Mouse (Mus musculus): ENCODE measurements around the gene Sv2a. TPM values are rescaled to one million over a fixed set of nuclear protein-coding genes. Genes with fewer than 3 reads are reported as not detected.
"Not testable (repeated sequence)": the region's sequence is repeated elsewhere in the genome, so short reads cannot be mapped to it uniquely, and the experiment has no call there.

Gene Sv2a
- polyA plus RNA-seq, 2 experiments, result 0.10 to 0.48 TPM

DNA sequence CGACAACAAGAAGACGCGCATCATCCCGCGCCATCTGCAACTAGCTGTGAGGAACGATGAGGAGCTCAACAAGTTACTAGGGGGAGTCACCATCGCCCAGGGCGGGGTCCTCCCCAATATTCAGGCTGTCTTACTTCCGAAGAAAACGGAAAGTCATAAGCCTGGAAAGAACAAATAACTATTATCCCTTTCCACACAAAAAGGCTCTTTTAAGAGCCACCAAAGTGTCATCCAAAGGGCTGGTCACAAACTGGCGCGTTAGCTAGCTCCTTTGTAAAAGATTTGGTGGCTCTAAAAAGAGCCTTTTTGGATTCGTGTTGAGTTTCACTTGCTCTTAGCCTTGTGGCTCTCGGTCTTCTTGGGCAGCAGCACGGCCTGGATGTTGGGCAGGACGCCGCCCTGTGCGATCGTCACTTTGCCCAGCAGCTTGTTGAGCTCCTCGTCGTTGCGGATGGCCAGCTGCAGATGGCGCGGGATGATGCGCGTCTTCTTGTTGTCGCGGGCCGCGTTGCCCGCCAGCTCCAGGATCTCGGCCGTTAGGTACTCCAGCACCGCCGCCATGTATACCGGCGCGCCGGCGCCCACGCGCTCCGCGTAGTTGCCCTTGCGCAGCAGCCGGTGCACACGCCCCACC, 39.3 kb downstream of the Sv2a start:
- WGBS (ENCODE audit: insufficient replicate concordance), result under 1% methylated on average over 29 of the region's 47 CpGs

DNA sequence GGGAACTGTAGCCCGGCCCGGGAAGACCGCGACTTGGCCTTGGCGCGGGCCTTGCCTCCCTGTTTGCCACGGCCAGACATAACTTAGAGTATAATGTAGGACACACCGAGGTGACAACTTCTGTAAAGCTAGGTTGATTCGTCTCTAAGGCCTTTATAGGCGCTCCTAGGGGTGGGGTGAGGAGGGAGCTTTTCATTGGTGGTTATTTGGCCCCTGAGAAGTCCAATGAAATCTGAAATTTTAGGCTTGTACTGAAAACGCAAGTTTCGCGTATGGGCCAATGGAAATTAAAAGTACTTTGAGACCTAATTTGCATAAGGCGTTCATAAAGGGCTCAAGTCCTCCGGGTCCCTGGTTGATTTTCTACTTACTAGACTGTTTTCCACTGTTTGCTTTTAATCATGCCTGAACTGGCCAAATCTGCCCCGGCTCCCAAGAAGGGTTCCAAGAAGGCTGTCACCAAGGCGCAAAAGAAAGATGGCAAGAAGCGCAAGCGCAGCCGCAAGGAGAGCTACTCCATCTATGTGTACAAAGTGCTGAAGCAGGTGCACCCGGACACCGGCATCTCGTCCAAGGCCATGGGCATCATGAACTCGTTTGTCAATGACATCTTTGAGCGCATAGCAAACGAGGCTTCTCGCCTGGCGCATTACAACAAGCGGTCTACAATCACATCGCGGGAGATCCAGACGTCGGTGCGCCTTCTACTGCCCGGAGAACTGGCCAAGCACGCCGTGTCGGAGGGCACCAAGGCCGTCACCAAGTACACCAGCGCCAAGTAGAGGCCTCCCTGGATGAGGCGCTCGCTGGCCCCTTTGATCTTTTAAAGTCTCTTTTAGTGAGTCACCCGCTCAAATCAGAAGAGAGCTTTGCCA, 40.1 kb downstream of the Sv2a start, which contains the start of the genes Hist2h2ac and Hist2h2be:
Gene Hist2h2ac, minus strand, starts transcription at position 116 of the 875 bp plus-strand sequence.
Gene Hist2h2be, plus strand, starts transcription at position 355 of the 875 bp plus-strand sequence.
- Histone ChIP-seq H3K36me3 (replicated peaks; ENCODE audit: control insufficient read depth, insufficient read depth, low read depth) (no peaks in the 10 kb centered on the region), H3K27me3 (ENCODE audit: control insufficient read depth, insufficient read depth, low read length) (no peaks in the 10 kb centered on the region), H3K4me3 (ENCODE audit: insufficient read depth in 1 of 2, low read depth in 2 of 2, low read length in 2 of 2) (peak within 1 kb of the TSS; percentile 73 to 79), H3K9me3 (ENCODE audit: control insufficient read depth, low read length) (no peaks in the 10 kb centered on the region), H3K4me2 (ENCODE audit: low read depth) (peak within 1 kb of the TSS; percentile 81), H3K4me1 (replicated peaks; ENCODE audit: control insufficient read depth in 2 of 2, insufficient read depth in 2 of 2, low read length in 1 of 2) (peaks cover 37 to 48% of the 10 kb centered on the region in 2 experiments), H3K27ac (peak within 1 kb of the TSS; percentile 100), H3K9ac (replicated peaks) (peak within 1 kb of the TSS; percentile 99)
- DNase-seq (ENCODE audit: low read depth in 3 of 3, low spot score in 3 of 3) (peak; percentile 94 to 98 (median 95)), ATAC-seq (ENCODE audit: insufficient read depth) (peak; percentile 87)
- WGBS (ENCODE audit: insufficient replicate concordance), result under 1% methylated on average over 43 of the region's 43 CpGs
- TF ChIP-seq EP300 (IDR thresholded peaks at IDR 0.05; ENCODE audit: low read depth) (peak; percentile 57), CTCF (IDR thresholded peaks at IDR 0.05; ENCODE audit: low read depth) (no peak)

More for the DNA sequence above, 39.3 kb downstream of the Sv2a start:
- DNase-seq (ENCODE audit: low read depth in 3 of 3, low spot score in 3 of 3) (peak in 1 of 3 experiments; percentile 66), ATAC-seq (ENCODE audit: insufficient read depth) (peak; percentile 29; the same call in 1 of the 2 replicates)
- H3K4me3 ChIP-seq (ENCODE audit: insufficient read depth in 1 of 2, low read depth in 2 of 2, low read length in 2 of 2), result peak overlapping the region; percentile 65 to 73
- not testable (repeated sequence) for H3K9me3 ChIP-seq (ENCODE audit: control insufficient read depth, low read length); H3K36me3 ChIP-seq (replicated peaks; ENCODE audit: control insufficient read depth, insufficient read depth, low read depth); H3K27me3 ChIP-seq (ENCODE audit: control insufficient read depth, insufficient read depth, low read length)
- H3K4me1 ChIP-seq (replicated peaks; ENCODE audit: control insufficient read depth in 2 of 2, insufficient read depth in 2 of 2, low read length in 1 of 2), result peaks cover 30 to 40% of the 10 kb centered on the region in 2 experiments
- H3K27ac ChIP-seq, result peak overlapping the region; percentile 100
- 0 out of 2 replicates have a peak, but pooled peaks have one; percentile 13 for TF ChIP-seq EP300 (IDR thresholded peaks at IDR 0.05; ENCODE audit: low read depth)
- H3K4me2 ChIP-seq (ENCODE audit: low read depth), result peak overlapping the region; percentile 81
- peak overlapping the region; percentile 99 for H3K9ac ChIP-seq (replicated peaks)

DNA sequence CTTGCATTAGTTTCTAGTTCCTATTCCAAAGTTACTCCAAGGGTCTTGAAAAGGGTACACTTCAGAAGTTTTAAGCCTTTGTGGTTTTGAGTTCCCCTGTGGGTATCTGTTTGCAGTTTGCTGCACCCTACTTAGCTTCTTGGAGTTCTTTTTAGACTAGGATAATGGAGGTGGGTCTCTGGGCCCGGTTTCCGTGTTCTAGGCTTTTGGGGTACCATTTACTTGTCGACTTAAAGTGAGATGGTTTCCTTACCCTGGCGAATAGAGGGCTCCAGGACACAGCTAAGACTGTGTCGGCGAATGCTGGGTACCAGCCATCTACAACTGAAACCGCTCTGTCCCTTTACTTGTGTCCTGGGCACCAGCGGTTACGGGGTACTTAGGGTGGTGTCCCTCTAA, 40.7 kb downstream of the Sv2a start:
- H3K27me3 ChIP-seq (ENCODE audit: control insufficient read depth, insufficient read depth, low read length), result no peaks in the 10 kb centered on the region

DNA sequence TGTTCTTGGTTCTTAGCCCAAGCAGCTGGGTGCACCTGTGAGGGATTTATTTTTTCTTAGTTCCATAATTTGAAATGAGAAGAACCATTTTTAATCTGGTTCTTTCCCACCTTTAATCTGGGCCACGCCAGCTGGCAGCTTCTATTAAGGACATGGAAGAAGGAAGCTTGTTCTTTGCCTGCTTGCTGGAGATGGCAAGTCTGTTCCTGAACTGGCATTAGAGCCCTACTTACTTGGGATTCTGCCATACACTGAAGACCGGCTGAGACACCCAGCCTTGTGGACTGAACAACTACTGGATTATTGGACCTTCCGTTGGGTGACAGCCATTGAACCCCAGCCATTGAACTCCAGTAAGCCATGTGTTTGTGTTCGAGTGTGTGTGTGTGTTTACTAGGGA, 41.8 kb downstream of the Sv2a start:
- H3K4me1 ChIP-seq (replicated peaks; ENCODE audit: control insufficient read depth in 2 of 2, insufficient read depth in 2 of 2, low read length in 1 of 2), result peaks cover 41 to 54% of the 10 kb centered on the region in 2 experiments
- no peaks in the 10 kb centered on the region for H3K9me3 ChIP-seq (ENCODE audit: control insufficient read depth, low read length)
- H3K36me3 ChIP-seq (replicated peaks; ENCODE audit: control insufficient read depth, insufficient read depth, low read depth), result no peaks in the 10 kb centered on the region
- WGBS (ENCODE audit: insufficient replicate concordance), result 79% methylated on average over 4 of the region's 4 CpGs
- DNase-seq (ENCODE audit: low read depth in 3 of 3, low spot score in 3 of 3) (no peak), ATAC-seq (ENCODE audit: insufficient read depth) (no peak)
- TF ChIP-seq EP300 (IDR thresholded peaks at IDR 0.05; ENCODE audit: low read depth) (no peak), CTCF (IDR thresholded peaks at IDR 0.05; ENCODE audit: low read depth) (no peak)
- peak overlapping the region; percentile 99 for H3K9ac ChIP-seq (replicated peaks)
- H3K4me3 ChIP-seq (ENCODE audit: insufficient read depth in 1 of 2, low read depth in 2 of 2, low read length in 2 of 2), result peak overlapping the region; percentile 54 to 73
- H3K4me2 ChIP-seq (ENCODE audit: low read depth), result peak overlapping the region; percentile 81
- H3K27me3 ChIP-seq (ENCODE audit: control insufficient read depth, insufficient read depth, low read length), result no peaks in the 10 kb centered on the region
- H3K27ac ChIP-seq, result peak overlapping the region; percentile 100

More for the DNA sequence above, 40.7 kb downstream of the Sv2a start:
- no peak for TF ChIP-seq CTCF (IDR thresholded peaks at IDR 0.05; ENCODE audit: low read depth)
- 0 out of 2 replicates have a peak, but pooled peaks have one; percentile 10 for TF ChIP-seq EP300 (IDR thresholded peaks at IDR 0.05; ENCODE audit: low read depth)
- no peaks in the 10 kb centered on the region for H3K36me3 ChIP-seq (replicated peaks; ENCODE audit: control insufficient read depth, insufficient read depth, low read depth)
- H3K9me3 ChIP-seq (ENCODE audit: control insufficient read depth, low read length), result no peaks in the 10 kb centered on the region
- H3K9ac ChIP-seq (replicated peaks), result peak overlapping the region; percentile 99
- peaks cover 41 to 51% of the 10 kb centered on the region in 2 experiments for H3K4me1 ChIP-seq (replicated peaks; ENCODE audit: control insufficient read depth in 2 of 2, insufficient read depth in 2 of 2, low read length in 1 of 2)
- DNase-seq (ENCODE audit: low read depth in 3 of 3, low spot score in 3 of 3) (no peak), ATAC-seq (ENCODE audit: insufficient read depth) (no peak)
- peak overlapping the region; percentile 100 for H3K27ac ChIP-seq
- peak overlapping the region; percentile 81 for H3K4me2 ChIP-seq (ENCODE audit: low read depth)
- WGBS (ENCODE audit: insufficient replicate concordance), result 16% methylated on average over 9 of the region's 9 CpGs
- peak overlapping the region; percentile 73 to 79 for H3K4me3 ChIP-seq (ENCODE audit: insufficient read depth in 1 of 2, low read depth in 2 of 2, low read length in 2 of 2)

Data from liver, embryonic 14.5 days (tissue).